Mouse (Mus musculus) lung, embryonic 16.5 days (tissue): ENCODE data around the gene Scml4. TPM values are rescaled to one million over a fixed set of nuclear protein-coding genes. Genes with fewer than 3 reads are reported as not detected.

Source experiments
- ATAC-seq: fragments of 200-750 bp; cut with Nextera tagmentation; 2 replicates; pipeline ENCODE4 v1.8.0; 2017; ENCODE audit warnings: low read depth, mild to moderate bottlenecking, moderate library complexity
- H3K27ac ChIP-seq: fragments of 300-500 bp; sonication (generic); 2 replicates; pipeline ENCODE4 v1.5.1; 2014; ENCODE audit warnings: mild to moderate bottlenecking, control low read depth, low read length
- H3K27me3 ChIP-seq: fragments of 300-500 bp; sonication (generic); 2 replicates; pipeline ENCODE4 v1.6.1; 2014; ENCODE audit warnings: low read depth, low read length, mixed read lengths; ENCODE audit not compliant: control insufficient read depth, insufficient read depth
- H3K36me3 ChIP-seq: fragments of 300-500 bp; sonication (generic); 2 replicates; pipeline ENCODE4 v1.6.1; 2014; ENCODE audit warnings: low read length; ENCODE audit not compliant: control insufficient read depth, insufficient read depth
- H3K4me1 ChIP-seq: fragments of 300-500 bp; sonication (generic); replicated peaks from 2 replicates; pipeline ENCODE4 v1.6.1; 2014; ENCODE audit warnings: low read length, mixed read lengths; ENCODE audit not compliant: control insufficient read depth, insufficient read depth
- H3K4me2 ChIP-seq: fragments of 300-500 bp; sonication (generic); 2 replicates; pipeline ENCODE4 v1.6.1; 2014; ENCODE audit warnings: low read depth, low read length, control low read depth
- H3K4me3 ChIP-seq: fragments of 300-500 bp; sonication (generic); 2 replicates; pipeline ENCODE4 v1.5.1; 2014; ENCODE audit warnings: mild to moderate bottlenecking, low read length, control low read depth
- H3K9ac ChIP-seq: fragments of 300-500 bp; sonication (generic); 2 replicates; pipeline ENCODE4 v1.6.1; 2014; ENCODE audit warnings: low read length, control low read depth
- H3K9me3 ChIP-seq: fragments of 300-500 bp; sonication (generic); 2 replicates; pipeline ENCODE4 v1.6.1; 2016; ENCODE audit warnings: low read length; ENCODE audit not compliant: control insufficient read depth
- WGBS: fragments of 180-500 bp; shearing (Covaris S2); extraction: QIAGEN DNeasy Blood & Tissue Kit; methylation state at CpG from one replicate; pipeline ENCODE4 v1.1.7; 2014; 5-methylcytosine and 5-hydroxymethylcytosine counted together
- polyA plus RNA-seq: library from polyadenylated mRNA; unstranded; fragments of >200 nt; fragmentation: Nextera tagmentation; extraction: Ambion mirVana; gene quantifications from 2 replicates; pipeline ENCODE4 v1.2.1, GENCODE M21; 2015

Scml4 gene
- polyA plus RNA-seq, 1 experiment from 2014 or later: 0.38 TPM

DNA sequence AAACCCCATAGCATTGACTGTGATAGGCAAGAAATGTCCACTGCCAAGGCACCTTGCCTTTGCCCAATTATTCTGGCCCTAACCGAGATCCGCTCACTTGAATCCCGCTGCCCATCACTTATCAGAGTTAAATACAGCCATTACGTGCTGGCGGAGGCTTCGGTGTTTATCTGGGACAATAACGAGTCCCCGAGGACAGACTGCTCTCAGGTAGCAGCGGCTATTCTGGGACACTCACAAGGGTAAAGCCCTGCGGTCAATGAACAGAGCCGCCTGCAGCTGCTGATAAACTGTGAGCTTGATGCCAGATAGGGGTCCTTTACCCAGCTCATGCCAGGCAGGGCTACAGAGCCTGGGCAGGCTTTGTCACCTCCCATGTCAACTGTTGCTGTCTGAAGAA, 147.9 kb downstream of the Scml4 start:
- Histone ChIP-seq H3K27me3 (no peaks in the 10 kb centered on the region), H3K9me3 (no peaks in the 10 kb centered on the region), H3K4me3 (no peak overlapping the region), H3K4me2 (no peak overlapping the region), H3K36me3 (no peaks in the 10 kb centered on the region), H3K4me1 (peaks cover 3% of the 10 kb centered on the region), H3K9ac (no peak overlapping the region), H3K27ac (no peak overlapping the region)
- ATAC-seq: no peak
- WGBS: 63% methylated on average over 11 of the region's 11 CpGs

Other genes starting within 250 kb of the Scml4 start
- gene Sec63, start 98.9 kb upstream of the Scml4 start, polyA plus RNA-seq: 17.8 and 19.6 TPM in 2 replicates